Mouse (Mus musculus): ENCODE measurements at regions not wholly inside any gene's neighbourhood (a gene's known extent, or its start where the extent isn't known, plus 50 kb on each side); places are given as distances from the start of the nearest gene placed in this dataset.

- DNase-seq, result no peak
Measured at GRCm38 (mm10) chr2:40149186-40149585, 922.9 kb upstream of the Ppp6c start.

- peak; percentile 4 for DNase-seq
Measured at GRCm38 (mm10) chr2:40127615-40128014, 901.4 kb upstream of the Ppp6c start.

GRCm38 (mm10) chr2:40119176-40119575 is 892.9 kb upstream of the Ppp6c start:
- no peak for DNase-seq

- DNase-seq, result no peak
Measured at GRCm38 (mm10) chr2:40114435-40114834, 888.2 kb upstream of the Ppp6c start.

Measured in layer of hippocampus, adult 9-11 months (tissue).